Mouse (Mus musculus) midbrain, embryonic 16.5 days (tissue): ENCODE data around the gene Lmnb2. TPM values are rescaled to one million over a fixed set of nuclear protein-coding genes. Genes with fewer than 3 reads are reported as not detected.

ENCODE experiments used
- ATAC-seq: fragments of 200-750 bp; cut with Nextera tagmentation; 2 replicates; pipeline ENCODE4 v1.8.0; 2017; ENCODE audit warnings: moderate TSS enrichment
- H3K27ac ChIP-seq: fragments of 300-500 bp; sonication (generic); 2 replicates; pipeline ENCODE4 v1.5.1; 2014; ENCODE audit warnings: mild to moderate bottlenecking, low read length, mixed read lengths
- H3K27me3 ChIP-seq: fragments of 300-500 bp; sonication (generic); 2 replicates; pipeline ENCODE4 v1.6.1; 2014; ENCODE audit warnings: low read depth, low read length, mixed read lengths; ENCODE audit not compliant: control insufficient read depth, insufficient read depth
- H3K36me3 ChIP-seq: fragments of 300-500 bp; sonication (generic); 2 replicates; pipeline ENCODE4 v1.6.1; 2014; ENCODE audit warnings: mild to moderate bottlenecking, low read length, moderate library complexity, mixed read lengths; ENCODE audit not compliant: control insufficient read depth, insufficient read depth
- H3K4me1 ChIP-seq: fragments of 300-500 bp; sonication (generic); 2 replicates; pipeline ENCODE4 v1.6.1; 2014; ENCODE audit warnings: mild to moderate bottlenecking, low read length, mixed read lengths; ENCODE audit not compliant: control insufficient read depth, insufficient read depth
- H3K4me2 ChIP-seq: fragments of 300-500 bp; sonication (generic); 2 replicates; pipeline ENCODE4 v1.6.1; 2014; ENCODE audit warnings: mild to moderate bottlenecking, low read length, mixed read lengths
- H3K4me3 ChIP-seq: fragments of 300-500 bp; sonication (generic); 2 replicates; pipeline ENCODE4 v1.5.1; 2014; ENCODE audit warnings: low read depth, mild to moderate bottlenecking, low read length, moderate library complexity, mixed read lengths
- H3K9ac ChIP-seq: fragments of 300-500 bp; sonication (generic); 2 replicates; pipeline ENCODE4 v1.6.1; 2014; ENCODE audit warnings: low read depth, low read length, mixed read lengths
- H3K9me3 ChIP-seq: fragments of 300-500 bp; sonication (generic); replicated peaks from 2 replicates; pipeline ENCODE4 v1.6.1; 2014; ENCODE audit warnings: mild to moderate bottlenecking, low read length, mixed read lengths; ENCODE audit not compliant: control insufficient read depth, poor library complexity, severe bottlenecking
- WGBS: fragments of 180-500 bp; shearing (Covaris S2); extraction: QIAGEN DNeasy Blood & Tissue Kit; methylation state at CpG from one replicate; pipeline ENCODE4 v1.1.7; 2014; 5-methylcytosine and 5-hydroxymethylcytosine counted together
- polyA plus RNA-seq: library from polyadenylated mRNA; unstranded; fragments of >200 nt; fragmentation: Nextera tagmentation; extraction: Ambion mirVana; gene quantifications from 2 replicates; pipeline ENCODE4 v1.2.1, GENCODE M21; 2015

Lmnb2 gene
- polyA plus RNA-seq, 1 experiment from 2014 or later = 40.4 TPM

- H3K36me3 ChIP-seq = no peaks in the 10 kb centered on the region
- peak overlapping the region; percentile 39 for H3K4me3 ChIP-seq
- WGBS = 2% methylated on average over 28 of the region's 28 CpGs
- peak overlapping the region; percentile 67 for H3K27ac ChIP-seq
- peak; percentile 44 for ATAC-seq
- H3K9ac ChIP-seq = peak overlapping the region; percentile 63
- peaks cover 16% of the 10 kb centered on the region; the same call in 1 of the 2 replicates for H3K4me1 ChIP-seq
- H3K27me3 ChIP-seq = peaks cover 12% of the 10 kb centered on the region
- no peaks in the 10 kb centered on the region for H3K9me3 ChIP-seq
- peak overlapping the region; percentile 77 for H3K4me2 ChIP-seq
Observed at GRCm38 (mm10) chr10:80939671-80940070, 21.6 kb upstream of the Lmnb2 start.

- Histone ChIP-seq H3K4me1 (peaks cover 16% of the 10 kb centered on the region; the same call in 1 of the 2 replicates), H3K9ac (peak overlapping the region; percentile 63), H3K27me3 (peaks cover 18% of the 10 kb centered on the region), H3K4me3 (peak overlapping the region; percentile 39), H3K36me3 (no peaks in the 10 kb centered on the region), H3K4me2 (peak overlapping the region; percentile 77), H3K27ac (0 out of 2 replicates have a peak overlapping the region, but pooled peaks have one; percentile 67), H3K9me3 (no peaks in the 10 kb centered on the region)
- 12% methylated on average over 15 of the region's 15 CpGs for WGBS
- ATAC-seq = peak; percentile 37
Observed at GRCm38 (mm10) chr10:80938831-80939550, 20.9 kb upstream of the Lmnb2 start.

DNA sequence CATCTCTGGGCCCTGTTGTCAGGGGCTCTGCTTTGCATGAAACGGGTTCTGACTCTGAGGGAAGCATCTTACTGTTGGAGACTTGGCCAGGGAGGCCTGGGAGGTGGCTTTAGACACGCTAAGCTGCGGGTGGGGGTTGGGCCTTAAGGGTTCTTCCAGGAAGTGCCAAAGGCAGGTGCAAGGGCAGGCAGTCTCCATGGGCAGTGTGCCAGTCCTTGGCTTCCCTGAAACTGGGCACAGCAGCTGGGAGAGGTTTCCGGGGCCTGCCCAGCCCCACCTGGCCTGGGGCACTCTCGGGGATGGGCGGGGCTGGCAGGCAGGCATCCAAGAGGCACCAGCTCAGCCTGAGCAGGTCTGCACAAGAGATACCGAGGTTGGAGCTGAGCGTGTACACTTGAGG, 19.6 kb upstream of the Lmnb2 start:
- no peak for ATAC-seq
- Histone ChIP-seq H3K9ac (no peak overlapping the region), H3K27ac (no peak overlapping the region), H3K4me2 (no peak overlapping the region), H3K9me3 (no peaks in the 10 kb centered on the region), H3K4me3 (no peak overlapping the region), H3K4me1 (peaks cover 20% of the 10 kb centered on the region; the same call in 1 of the 2 replicates), H3K36me3 (no peaks in the 10 kb centered on the region), H3K27me3 (peaks cover 28% of the 10 kb centered on the region)
- 34% methylated on average over 8 of the region's 8 CpGs for WGBS

DNA sequence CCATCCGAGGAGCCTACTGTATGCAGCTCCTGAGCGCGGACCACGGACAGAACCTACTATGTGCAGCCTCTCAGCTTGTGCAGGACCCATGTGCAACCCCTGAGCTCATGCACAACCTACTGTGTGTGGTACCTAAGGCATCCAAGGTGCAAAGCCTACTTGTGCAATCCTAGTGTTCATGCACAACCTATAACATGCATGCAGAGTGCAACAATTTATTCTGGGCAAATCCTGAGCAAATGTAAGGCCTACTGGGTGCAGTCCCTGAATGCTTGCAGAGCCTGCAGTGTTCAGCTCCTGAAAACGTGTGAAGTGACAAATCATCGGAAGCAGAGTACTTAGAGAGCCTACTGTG, 18.7 kb upstream of the Lmnb2 start:
- Histone ChIP-seq H3K4me3 (peak overlapping the region; percentile 2; the same call in 1 of the 2 replicates), H3K27ac (no peak overlapping the region), H3K9ac (peak overlapping the region; percentile 57), H3K9me3 (no peaks in the 10 kb centered on the region), H3K4me2 (peak overlapping the region; percentile 46), H3K4me1 (peaks cover 25% of the 10 kb centered on the region; the same call in 1 of the 2 replicates), H3K36me3 (no peaks in the 10 kb centered on the region), H3K27me3 (peaks cover 34% of the 10 kb centered on the region)
- ATAC-seq = no peak
- WGBS = 14% methylated on average over 6 of the region's 6 CpGs

- Histone ChIP-seq H3K4me1 (peaks cover 28% of the 10 kb centered on the region; the same call in 1 of the 2 replicates), H3K4me3 (peak overlapping the region; percentile 2; the same call in 1 of the 2 replicates), H3K9ac (peak overlapping the region; percentile 57), H3K27me3 (peaks cover 38% of the 10 kb centered on the region), H3K4me2 (peak overlapping the region; percentile 46), H3K9me3 (no peaks in the 10 kb centered on the region), H3K36me3 (no peaks in the 10 kb centered on the region), H3K27ac (no peak overlapping the region; the same call in 1 of the 2 replicates)
- ATAC-seq = peak; percentile 19; the same call in 1 of the 2 replicates
- WGBS = 1% methylated on average over 36 of the region's 37 CpGs
Observed at GRCm38 (mm10) chr10:80936135-80936809, 18.2 kb upstream of the Lmnb2 start.

DNA sequence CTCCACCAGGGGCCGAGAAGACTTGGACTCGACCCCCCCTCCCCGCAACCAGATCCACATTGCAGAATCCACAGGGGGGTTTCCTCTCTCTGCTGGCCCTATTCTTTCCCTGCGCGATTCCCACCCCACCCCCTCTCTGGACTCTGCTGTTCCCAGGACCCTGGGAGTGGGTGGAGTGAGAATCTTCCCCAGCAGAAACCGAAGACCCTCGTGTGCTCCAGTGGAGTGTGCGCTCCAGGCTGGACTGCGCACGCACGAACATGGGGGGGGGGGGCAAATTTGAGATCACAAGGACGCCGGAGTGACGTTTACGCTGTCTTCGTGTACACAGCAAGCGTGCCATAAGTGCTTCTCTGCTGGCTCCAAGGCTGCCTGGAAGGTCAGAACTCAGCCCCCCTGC, 17.7 kb upstream of the Lmnb2 start:
- WGBS = 2% methylated on average over 17 of the region's 17 CpGs
- no peak for ATAC-seq
- H3K4me1 ChIP-seq = peaks cover 32% of the 10 kb centered on the region
- H3K27me3 ChIP-seq = peaks cover 42% of the 10 kb centered on the region
- H3K9ac ChIP-seq = no peak overlapping the region
- no peaks in the 10 kb centered on the region for H3K36me3 ChIP-seq
- no peak overlapping the region for H3K27ac ChIP-seq
- no peaks in the 10 kb centered on the region for H3K9me3 ChIP-seq
- H3K4me2 ChIP-seq = peak overlapping the region; percentile 46
- peak overlapping the region; percentile 8; the same call in 1 of the 2 replicates for H3K4me3 ChIP-seq

DNA sequence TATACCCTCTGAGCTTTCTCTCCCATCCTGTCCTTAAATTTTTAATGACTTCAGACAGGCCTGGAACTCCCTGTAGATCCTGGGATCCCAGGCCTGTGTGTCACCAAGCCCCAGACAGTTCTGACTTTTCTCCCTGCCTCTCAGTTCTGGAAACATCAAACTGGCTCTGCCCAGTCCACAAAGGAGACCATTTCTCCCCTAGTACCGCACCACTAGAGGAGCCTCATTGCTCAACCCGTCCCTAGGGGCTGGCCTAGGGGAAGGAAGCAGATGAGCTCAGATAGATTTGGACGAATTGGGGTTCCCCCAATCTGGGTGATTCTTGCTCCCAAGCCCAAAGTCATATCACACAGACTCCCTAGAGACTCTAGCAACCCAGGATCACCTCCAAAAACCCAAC, 17.2 kb upstream of the Lmnb2 start:
- no peaks in the 10 kb centered on the region for H3K9me3 ChIP-seq
- WGBS = 5% methylated on average over 3 of the region's 3 CpGs
- no peak overlapping the region for H3K4me2 ChIP-seq
- no peak for ATAC-seq
- no peak overlapping the region for H3K9ac ChIP-seq
- H3K4me1 ChIP-seq = peaks cover 35% of the 10 kb centered on the region
- H3K4me3 ChIP-seq = no peak overlapping the region
- peaks cover 44% of the 10 kb centered on the region for H3K27me3 ChIP-seq
- H3K27ac ChIP-seq = no peak overlapping the region
- no peaks in the 10 kb centered on the region for H3K36me3 ChIP-seq

- H3K9me3 ChIP-seq = no peaks in the 10 kb centered on the region
- no peak for ATAC-seq
- peaks cover 33% of the 10 kb centered on the region for H3K4me1 ChIP-seq
- no peak overlapping the region for H3K4me2 ChIP-seq
- no peak overlapping the region for H3K4me3 ChIP-seq
- H3K27ac ChIP-seq = no peak overlapping the region
- H3K27me3 ChIP-seq = peaks cover 44% of the 10 kb centered on the region
- 37% methylated on average over 14 of the region's 14 CpGs for WGBS
- H3K9ac ChIP-seq = no peak overlapping the region
- no peaks in the 10 kb centered on the region for H3K36me3 ChIP-seq
Observed at GRCm38 (mm10) chr10:80934136-80934985, 16.3 kb upstream of the Lmnb2 start.
